Comparison of ENCODE assay signal across 10 mouse cellular contexts in the genomic region with DNA sequence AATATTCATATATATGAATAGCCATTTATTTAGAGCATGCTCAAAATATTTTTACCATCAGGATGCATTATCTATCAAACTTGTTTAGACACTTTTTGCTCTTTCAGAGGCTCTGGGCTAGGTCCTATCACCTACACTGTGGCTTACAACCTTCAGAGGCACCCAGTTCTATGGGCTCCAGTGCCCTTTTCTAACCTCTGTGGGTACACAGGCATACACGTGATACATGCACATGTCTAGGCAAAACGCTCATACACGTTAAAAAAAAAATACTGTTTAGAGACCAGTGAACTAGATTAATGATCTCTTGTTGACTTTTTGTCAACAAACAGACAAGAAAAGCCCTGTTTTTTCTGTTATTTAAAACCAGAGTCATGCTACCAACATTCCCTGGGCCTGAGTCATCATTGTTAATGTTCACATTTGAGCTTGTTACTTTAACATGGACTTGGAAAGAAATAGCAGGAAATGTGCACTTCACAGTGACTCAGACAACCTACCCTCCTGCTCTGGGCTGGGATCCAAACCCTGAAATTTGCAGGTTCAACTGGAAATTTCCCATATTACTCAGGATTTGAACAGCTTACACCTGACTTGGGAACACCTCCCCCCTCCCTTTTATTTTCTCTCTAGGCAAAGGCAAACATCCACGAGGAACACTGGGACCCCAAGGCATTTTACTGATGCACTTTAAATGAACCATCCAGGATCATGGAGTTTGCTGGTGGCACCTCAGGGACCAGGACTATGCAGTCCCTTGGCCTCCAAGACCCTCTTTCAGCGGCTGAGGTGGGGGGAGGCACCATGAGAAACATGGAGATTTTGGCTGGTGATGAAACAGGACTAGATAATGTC.
DNase-seq lines count a peak whose midpoint lies in the region; ATAC-seq and TF ChIP-seq lines count a peak whose summit lies in the region.
"Had no signal": no experiment of that assay in that cellular context is flagged by ENCODE, and none has a peak within 500 bp of the region (broad histone marks: within the 10 kb centered on the region; RNA-seq: fewer than 3 reads in every experiment).

No protein-coding gene starts in this region.

- TF ChIP-seq CTCF in intestine, postnatal 0 days (IDR thresholded peaks at IDR 0.05; ENCODE audit: low read depth) = no peak

- no peak for DNase-seq in embryonic facial prominence, embryonic 10.5 days (ENCODE audit: low spot score)
- DNase-seq in MN1 (ENCODE audit: low spot score) = peak; percentile 54
- DNase-seq in lung, postnatal 10 days = peak; percentile 38
- no peak for DNase-seq in thymus, postnatal 25 days
- no peak for DNase-seq in layer of hippocampus, adult 9-11 months

- no peak overlapping the region for H3K27ac ChIP-seq in embryonic facial prominence, embryonic 12.5 days
- no peak overlapping the region for H3K27ac ChIP-seq in embryonic facial prominence, embryonic 10.5 days (replicated peaks)
- H3K27ac ChIP-seq in intestine, postnatal 0 days (ENCODE audit: low read depth, low read length) = 0 out of 2 replicates have a peak overlapping the region, but pooled peaks have one; percentile 23
- H3K27ac ChIP-seq: forebrain, embryonic 12.5 days; midbrain, embryonic 10.5 days had no signal

- no peaks in the 10 kb centered on the region for H3K27me3 ChIP-seq in embryonic facial prominence, embryonic 12.5 days
- no peaks in the 10 kb centered on the region for H3K27me3 ChIP-seq in embryonic facial prominence, embryonic 10.5 days (replicated peaks; ENCODE audit: low read depth, poor library complexity, severe bottlenecking)
- no peaks in the 10 kb centered on the region for H3K27me3 ChIP-seq in intestine, postnatal 0 days (replicated peaks; ENCODE audit: control insufficient read depth, insufficient read depth, low read length)
- H3K27me3 ChIP-seq: forebrain, embryonic 12.5 days had no signal

- no peaks in the 10 kb centered on the region for H3K4me1 ChIP-seq in embryonic facial prominence, embryonic 12.5 days
- H3K4me1 ChIP-seq in embryonic facial prominence, embryonic 10.5 days = peaks cover 3% of the 10 kb centered on the region; the same call in 1 of the 2 replicates
- no peaks in the 10 kb centered on the region for H3K4me1 ChIP-seq in intestine, postnatal 0 days (replicated peaks; ENCODE audit: control insufficient read depth, insufficient read depth, low read length)
- H3K4me1 ChIP-seq: forebrain, embryonic 12.5 days; midbrain, embryonic 10.5 days had no signal

- 81% methylated on average over 5 of the region's 5 CpGs for WGBS in embryonic facial prominence, embryonic 12.5 days
- 84% methylated on average over 5 of the region's 5 CpGs for WGBS in embryonic facial prominence, embryonic 10.5 days
- WGBS in intestine, postnatal 0 days = 39% methylated on average over 5 of the region's 5 CpGs

- H3K4me2 ChIP-seq in embryonic facial prominence, embryonic 12.5 days (replicated peaks) = no peak overlapping the region
- H3K4me2 ChIP-seq in intestine, postnatal 0 days (replicated peaks; ENCODE audit: low read depth) = no peak overlapping the region
- H3K4me2 ChIP-seq: forebrain, embryonic 12.5 days had no signal

- no peak overlapping the region for H3K9ac ChIP-seq in embryonic facial prominence, embryonic 12.5 days
- no peak overlapping the region for H3K9ac ChIP-seq in intestine, postnatal 0 days (ENCODE audit: low read depth, low read length)
- H3K9ac ChIP-seq: forebrain, embryonic 12.5 days had no signal

- no peaks in the 10 kb centered on the region for H3K36me3 ChIP-seq in embryonic facial prominence, embryonic 12.5 days
- H3K36me3 ChIP-seq in embryonic facial prominence, embryonic 10.5 days (replicated peaks) = no peaks in the 10 kb centered on the region
- no peaks in the 10 kb centered on the region for H3K36me3 ChIP-seq in intestine, postnatal 0 days (ENCODE audit: control insufficient read depth, insufficient read depth)
- H3K36me3 ChIP-seq: forebrain, embryonic 12.5 days; midbrain, embryonic 10.5 days had no signal

- H3K9me3 ChIP-seq in embryonic facial prominence, embryonic 12.5 days = no peaks in the 10 kb centered on the region
- no peaks in the 10 kb centered on the region for H3K9me3 ChIP-seq in embryonic facial prominence, embryonic 10.5 days
- no peaks in the 10 kb centered on the region for H3K9me3 ChIP-seq in intestine, postnatal 0 days (ENCODE audit: control insufficient read depth)
- H3K9me3 ChIP-seq: forebrain, embryonic 12.5 days had no signal

- no peak overlapping the region for H3K4me3 ChIP-seq in embryonic facial prominence, embryonic 12.5 days
- no peak overlapping the region for H3K4me3 ChIP-seq in embryonic facial prominence, embryonic 10.5 days
- no peak overlapping the region for H3K4me3 ChIP-seq in intestine, postnatal 0 days (ENCODE audit: low read depth, low read length)
- H3K4me3 ChIP-seq: forebrain, embryonic 12.5 days; midbrain, embryonic 10.5 days had no signal

- peak; percentile 47; the same call in 1 of the 2 replicates for ATAC-seq in embryonic facial prominence, embryonic 12.5 days (ENCODE audit: insufficient number of reproducible peaks, insufficient read depth, low FRiP score, low TSS enrichment)
- peak; percentile 49 for ATAC-seq in intestine, postnatal 0 days
- no peak for ATAC-seq in activated CD4-positive, CD25-positive, alpha-beta regulatory T cell, adult 4 months

Comparison
In these comparisons a context has a peak if more than half of its experiments do, and no peak if none do; other contexts are left out.
1. DNase-seq: peak in MN1 (single experiment) and lung, postnatal 10 days (single experiment); none in embryonic facial prominence, embryonic 10.5 days (single experiment), thymus, postnatal 25 days (single experiment) and layer of hippocampus, adult 9-11 months (single experiment).